Mouse (Mus musculus) hindbrain, embryonic 14.5 days (tissue): ENCODE measurements around the gene Aoah. TPM values are rescaled to one million over a fixed set of nuclear protein-coding genes. Genes with fewer than 3 reads are reported as not detected.

Source experiments
- ATAC-seq: fragments of 200-750 bp; cut with Nextera tagmentation; 2 replicates; pipeline ENCODE4 v1.8.0; 2017; ENCODE audit warnings: moderate number of reproducible peaks, mild to moderate bottlenecking, moderate TSS enrichment, moderate library complexity; ENCODE audit not compliant: low FRiP score
- DNase-seq: peaks from one replicate; pipeline ENCODE4 v3.0.0-alpha.2; 2015; ENCODE audit warnings: low spot score
- H3K27ac ChIP-seq: fragments of 300-500 bp; sonication (generic); 2 replicates; pipeline ENCODE4 v1.5.1; 2014; ENCODE audit warnings: mild to moderate bottlenecking, moderate library complexity
- H3K27me3 ChIP-seq: fragments of 300-500 bp; sonication (generic); 2 replicates; pipeline ENCODE4 v1.6.1; 2014; ENCODE audit warnings: mild to moderate bottlenecking, low read length, mixed read lengths; ENCODE audit not compliant: control insufficient read depth, insufficient read depth
- H3K36me3 ChIP-seq: fragments of 300-500 bp; sonication (generic); replicated peaks from 2 replicates; pipeline ENCODE4 v1.6.1; 2014; ENCODE audit not compliant: control insufficient read depth, insufficient read depth
- H3K4me1 ChIP-seq: fragments of 300-500 bp; sonication (generic); replicated peaks from 2 replicates; pipeline ENCODE4 v1.6.1; 2014; ENCODE audit warnings: antibody characterized with exemption, low read length, mixed read lengths; ENCODE audit not compliant: control insufficient read depth, insufficient read depth
- H3K4me2 ChIP-seq: fragments of 300-500 bp; sonication (generic); replicated peaks from 2 replicates; pipeline ENCODE4 v1.6.1; 2014; ENCODE audit warnings: mild to moderate bottlenecking, moderate library complexity
- H3K4me3 ChIP-seq: fragments of 300-500 bp; sonication (generic); replicated peaks from 2 replicates; pipeline ENCODE4 v1.5.1; 2014; ENCODE audit warnings: mild to moderate bottlenecking, low read length
- H3K9ac ChIP-seq: fragments of 300-500 bp; sonication (generic); 2 replicates; pipeline ENCODE4 v1.6.1; 2014
- H3K9me3 ChIP-seq: fragments of 300-500 bp; sonication (generic); 2 replicates; pipeline ENCODE4 v1.6.1; 2016; ENCODE audit warnings: low read length; ENCODE audit not compliant: control insufficient read depth
- WGBS: fragments of 180-500 bp; shearing (Covaris S2); extraction: QIAGEN DNeasy Blood & Tissue Kit; methylation state at CpG from one replicate; pipeline ENCODE4 v1.1.7; 2014; 5-methylcytosine and 5-hydroxymethylcytosine counted together
- polyA plus RNA-seq: library from polyadenylated mRNA; unstranded; fragments of >200 nt; fragmentation: Nextera tagmentation; extraction: Ambion mirVana; gene quantifications from 2 replicates; pipeline ENCODE4 v1.2.1, GENCODE M21; 2014

The Aoah gene
- polyA plus RNA-seq, 1 experiment from 2014 or later = 0.63 TPM

GRCm38 (mm10) chr13:20900972-20901457 is 107.1 kb downstream of the Aoah start:
- no peaks in the 10 kb centered on the region for H3K9me3 ChIP-seq
- no peak overlapping the region for H3K27ac ChIP-seq
- no peak overlapping the region for H3K4me3 ChIP-seq
- 7% methylated on average over 2 of the region's 2 CpGs for whole genome bisulfite sequencing
- DNase-seq = peak; percentile 31
- H3K27me3 ChIP-seq = no peaks in the 10 kb centered on the region
- no peak overlapping the region for H3K9ac ChIP-seq
- H3K4me2 ChIP-seq = no peak overlapping the region
- ATAC-seq = peak; percentile 76
- H3K4me1 ChIP-seq = peaks cover 11% of the 10 kb centered on the region; the same call in 1 of the 2 replicates
- H3K36me3 ChIP-seq = no peaks in the 10 kb centered on the region

GRCm38 (mm10) chr13:20901634-20902135 is 107.8 kb downstream of the Aoah start:
- Histone ChIP-seq H3K27ac (no peak overlapping the region), H3K9ac (no peak overlapping the region), H3K4me3 (no peak overlapping the region), H3K4me2 (no peak overlapping the region), H3K36me3 (no peaks in the 10 kb centered on the region), H3K9me3 (no peaks in the 10 kb centered on the region), H3K4me1 (peaks cover 11% of the 10 kb centered on the region; the same call in 1 of the 2 replicates), H3K27me3 (no peaks in the 10 kb centered on the region)
- WGBS = 50% methylated on average over 3 of the region's 3 CpGs
- ATAC-seq (peak; percentile 19; the same call in 1 of the 2 replicates), DNase-seq (no peak)

DNA sequence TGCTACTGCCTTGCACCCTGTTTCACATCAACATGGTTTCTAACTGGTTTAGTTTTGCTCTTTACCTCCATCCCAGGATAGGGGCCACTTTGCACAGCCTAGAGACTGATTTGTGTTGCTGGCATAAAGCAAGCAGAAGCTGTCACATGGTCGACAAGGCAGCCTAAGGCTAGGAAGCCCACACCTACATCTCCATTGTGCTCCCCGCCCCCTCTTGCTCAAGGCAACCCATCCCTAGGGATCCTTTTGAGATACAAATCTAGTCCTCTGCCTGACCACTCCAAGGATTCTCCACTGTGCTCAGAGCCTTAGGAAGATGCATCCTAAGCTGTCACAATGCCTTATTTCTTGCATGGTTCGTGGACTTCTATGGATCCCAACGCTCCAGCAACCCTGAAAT is 110.2 kb downstream of the Aoah start:
- ATAC-seq (no peak), DNase-seq (no peak)
- no peaks in the 10 kb centered on the region for H3K27me3 ChIP-seq
- H3K9ac ChIP-seq = no peak overlapping the region
- no peak overlapping the region for H3K27ac ChIP-seq
- H3K4me3 ChIP-seq = no peak overlapping the region
- no peaks in the 10 kb centered on the region for H3K9me3 ChIP-seq
- H3K4me2 ChIP-seq = no peak overlapping the region
- WGBS = 73% methylated on average over 4 of the region's 4 CpGs
- peaks cover 11% of the 10 kb centered on the region; the same call in 1 of the 2 replicates for H3K4me1 ChIP-seq
- H3K36me3 ChIP-seq = no peaks in the 10 kb centered on the region

GRCm38 (mm10) chr13:20905195-20905594 is 111.3 kb downstream of the Aoah start:
- H3K36me3 ChIP-seq = no peaks in the 10 kb centered on the region
- H3K4me3 ChIP-seq = no peak overlapping the region
- ATAC-seq (no peak), DNase-seq (no peak)
- H3K9ac ChIP-seq = no peak overlapping the region
- H3K27ac ChIP-seq = no peak overlapping the region
- no peak overlapping the region for H3K4me2 ChIP-seq
- peaks cover 11% of the 10 kb centered on the region; the same call in 1 of the 2 replicates for H3K4me1 ChIP-seq
- H3K9me3 ChIP-seq = no peaks in the 10 kb centered on the region
- WGBS = 79% methylated on average over 2 of the region's 2 CpGs
- H3K27me3 ChIP-seq = no peaks in the 10 kb centered on the region

DNA sequence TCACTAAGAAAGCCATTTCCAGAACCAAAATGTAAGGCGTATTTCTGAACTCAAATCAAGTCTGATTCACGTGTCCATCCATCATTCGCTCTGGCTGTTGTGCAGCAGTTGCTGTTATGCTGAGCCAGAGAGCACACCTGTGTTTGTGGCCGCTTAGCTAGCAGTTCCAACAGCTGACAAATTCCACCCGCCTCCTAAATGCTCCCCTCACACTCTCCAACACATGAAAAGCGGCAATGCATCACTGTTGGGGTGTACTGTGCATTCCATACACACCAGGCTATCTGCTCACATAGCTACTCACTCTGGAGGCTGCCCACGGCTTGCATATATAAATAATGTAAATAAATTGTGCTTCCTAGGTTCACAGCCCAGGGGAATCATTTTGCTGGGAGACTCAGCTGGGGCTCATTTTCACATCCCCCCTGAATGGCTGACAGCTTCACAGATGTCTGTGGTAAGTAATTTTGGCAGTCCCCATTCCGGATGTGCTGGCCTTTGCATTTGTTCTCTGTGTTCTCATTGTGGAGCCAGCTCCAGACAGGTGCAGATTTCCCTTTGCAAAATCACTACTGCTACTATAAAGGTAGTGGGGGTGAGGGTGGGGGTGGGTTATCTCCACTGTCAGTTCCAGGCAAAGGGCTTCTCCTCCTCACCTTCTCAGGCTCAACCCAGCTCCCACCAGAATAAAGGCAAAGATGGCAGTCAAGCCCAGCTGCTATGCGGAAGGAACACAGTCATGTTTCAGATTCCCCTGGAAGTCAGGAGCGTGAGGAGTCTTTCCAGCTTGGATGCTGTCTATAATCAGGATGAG is 123.0 kb downstream of the Aoah start:
- Histone ChIP-seq H3K4me3 (no peak overlapping the region), H3K27me3 (no peaks in the 10 kb centered on the region), H3K9me3 (no peaks in the 10 kb centered on the region), H3K9ac (no peak overlapping the region), H3K27ac (peak overlapping the region; percentile 39), H3K4me2 (no peak overlapping the region), H3K36me3 (no peaks in the 10 kb centered on the region), H3K4me1 (peaks cover 13% of the 10 kb centered on the region; the same call in 1 of the 2 replicates)
- DNase-seq (peak; percentile 56), ATAC-seq (peak; percentile 47)
- WGBS = 50% methylated on average over 10 of the region's 10 CpGs

DNA sequence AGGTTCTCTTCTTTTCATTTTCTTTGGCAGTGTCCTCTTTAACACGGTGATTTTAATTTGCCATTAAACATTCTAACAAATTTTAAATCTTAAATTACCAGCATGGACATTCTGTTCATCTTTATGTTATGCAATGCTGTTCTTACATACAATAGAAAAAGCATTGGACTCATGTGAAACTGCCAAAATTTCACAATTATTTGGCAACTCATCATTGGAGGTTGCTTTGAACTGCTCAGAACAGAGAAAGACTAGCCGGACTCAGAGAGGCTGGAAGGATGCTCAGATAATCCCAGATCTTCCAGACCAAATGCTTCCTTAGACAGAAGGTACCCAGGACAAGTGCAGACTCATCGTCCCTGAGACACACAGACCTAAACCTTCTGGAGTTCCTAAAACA is 126.5 kb downstream of the Aoah start:
- no peaks in the 10 kb centered on the region for H3K36me3 ChIP-seq
- H3K27me3 ChIP-seq = no peaks in the 10 kb centered on the region
- ATAC-seq (no peak), DNase-seq (no peak)
- H3K4me1 ChIP-seq = peaks cover 13% of the 10 kb centered on the region; the same call in 1 of the 2 replicates
- H3K9me3 ChIP-seq = no peaks in the 10 kb centered on the region
- H3K4me3 ChIP-seq = no peak overlapping the region
- H3K27ac ChIP-seq = no peak overlapping the region
- H3K9ac ChIP-seq = no peak overlapping the region
- WGBS = 92% methylated on average over 3 of the region's 3 CpGs
- no peak overlapping the region for H3K4me2 ChIP-seq

DNA sequence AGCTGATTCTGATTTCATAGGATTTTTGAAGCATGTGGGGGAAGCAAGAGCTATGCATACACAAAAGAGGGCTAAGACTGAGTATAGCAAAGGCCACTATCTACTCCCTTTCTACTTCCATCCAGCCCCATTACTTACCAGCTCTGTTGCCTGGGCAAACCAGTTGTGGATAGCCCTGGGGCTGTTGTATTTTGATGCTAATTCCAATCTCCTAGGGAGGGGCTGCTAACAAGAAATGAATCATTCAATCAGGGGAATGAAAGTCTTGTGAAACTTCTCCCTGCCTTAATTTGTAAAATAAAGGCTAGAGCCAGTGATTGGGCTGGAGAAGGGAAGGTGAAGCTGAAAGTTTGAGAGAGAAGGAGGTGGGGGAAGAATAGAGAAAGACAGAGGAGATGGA is 142.1 kb downstream of the Aoah start:
- no peak for ATAC-seq
- Histone ChIP-seq H3K36me3 (no peaks in the 10 kb centered on the region), H3K4me1 (no peaks in the 10 kb centered on the region), H3K27me3 (no peaks in the 10 kb centered on the region), H3K4me2 (no peak overlapping the region), H3K9ac (no peak overlapping the region), H3K27ac (no peak overlapping the region), H3K4me3 (no peak overlapping the region), H3K9me3 (no peaks in the 10 kb centered on the region)
- DNase-seq = no peak

- ATAC-seq (no peak), DNase-seq (peak; percentile 68)
- no peak overlapping the region for H3K9ac ChIP-seq
- H3K27me3 ChIP-seq = no peaks in the 10 kb centered on the region
- no peak overlapping the region for H3K4me2 ChIP-seq
- 34% methylated on average over 5 of the region's 5 CpGs for WGBS
- H3K4me1 ChIP-seq = no peaks in the 10 kb centered on the region
- H3K9me3 ChIP-seq = no peaks in the 10 kb centered on the region
- no peaks in the 10 kb centered on the region for H3K36me3 ChIP-seq
- H3K27ac ChIP-seq = no peak overlapping the region
- no peak overlapping the region for H3K4me3 ChIP-seq
Observed at GRCm38 (mm10) chr13:20937452-20937851, 143.5 kb downstream of the Aoah start.

- DNase-seq = no peak
- no peak overlapping the region for H3K4me2 ChIP-seq
- WGBS = 59% methylated on average over 6 of the region's 6 CpGs
Observed at GRCm38 (mm10) chr13:20939099-20939498, 145.2 kb downstream of the Aoah start.

More at GRCm38 (mm10) chr13:20939099-20939498, 145.2 kb downstream of the Aoah start:
- H3K27ac ChIP-seq = no peak overlapping the region
- H3K9ac ChIP-seq = no peak overlapping the region
- no peaks in the 10 kb centered on the region for H3K9me3 ChIP-seq
- H3K36me3 ChIP-seq = no peaks in the 10 kb centered on the region
- no peaks in the 10 kb centered on the region for H3K27me3 ChIP-seq
- H3K4me3 ChIP-seq = no peak overlapping the region
- no peak for ATAC-seq
- H3K4me1 ChIP-seq = no peaks in the 10 kb centered on the region
